Mouse (Mus musculus): ENCODE data around the gene Zfp207. TPM values are rescaled to one million over a fixed set of nuclear protein-coding genes. Genes with fewer than 3 reads are reported as not detected.

Zfp207 gene
- total RNA-seq (2012; rRNA removed) (143 and 150 TPM in 2 replicates), polyA plus RNA-seq (2012; ENCODE audit: insufficient read depth in 1 of 2, insufficient read length in 2 of 2, low read depth in 1 of 2, low replicate concordance in 2 of 2, missing spikeins in 1 of 2) (100 to 1,000 TPM; 186 to 347 TPM)

DNA sequence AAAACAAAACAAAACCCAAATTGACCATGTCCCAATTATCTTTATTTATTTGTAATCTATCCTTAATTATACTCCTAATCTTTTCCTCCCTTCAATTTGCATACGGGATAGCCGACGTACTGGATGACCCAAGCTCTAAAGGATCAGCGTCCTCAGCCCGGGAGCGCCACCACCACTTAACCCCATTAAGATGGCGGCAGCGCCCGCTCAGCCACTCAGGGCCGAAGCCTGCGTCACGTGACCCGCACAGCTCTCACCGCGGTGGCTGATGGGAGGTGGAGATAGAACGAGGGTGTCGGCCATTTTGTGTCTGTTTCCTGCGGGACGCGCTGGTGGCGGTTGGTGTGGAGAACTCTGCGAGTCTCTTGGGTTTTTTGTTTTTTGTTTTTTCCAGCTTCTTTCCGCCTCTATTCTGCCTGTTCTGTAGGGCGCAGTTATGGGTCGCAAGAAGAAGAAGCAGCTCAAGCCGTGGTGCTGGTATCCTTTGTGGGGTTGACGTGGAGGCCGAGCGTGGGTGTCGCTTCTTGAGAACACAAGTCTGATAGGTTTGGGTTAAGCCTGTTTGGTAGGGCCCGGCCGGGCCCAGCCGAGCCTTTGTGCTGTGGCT is at the start of gene Zfp207:
Zfp207 (plus strand) TSS at position 261 of the 607 bp plus-strand sequence.
- peak; percentile 99 for DNase-seq (ENCODE audit: low read depth, low spot score)
- Histone ChIP-seq H3K36me3 (ENCODE audit: control insufficient read depth in 1 of 2, insufficient read depth in 2 of 2, low read length in 2 of 2) (peaks cover 32% of the 10 kb centered on the region in 2 experiments), H3K4me1 (ENCODE audit: control insufficient read depth in 1 of 2, insufficient read depth in 2 of 2, low read length in 2 of 2) (peaks cover 11 to 15% of the 10 kb centered on the region in 2 experiments), H3K79me2 (ENCODE audit: control insufficient read depth, insufficient read depth, low read length, poor library complexity) (peaks cover 49% of the 10 kb centered on the region), H3K9ac (ENCODE audit: control insufficient read depth, low read depth, low read length, poor library complexity, severe bottlenecking) (peak within 1 kb of the TSS; percentile 88), H3K9me3 (replicated peaks; ENCODE audit: insufficient read depth, low read length) (no peaks in the 10 kb centered on the region), H3K27ac (ENCODE audit: control insufficient read depth, low read depth, low read length) (peak within 1 kb of the TSS; percentile 98), H3K4me3 (ENCODE audit: control insufficient read depth in 1 of 2, insufficient read depth in 1 of 2, low read depth in 2 of 2, low read length in 2 of 2) (peak within 1 kb of the TSS; percentile 75 to 85), H3K27me3 (ENCODE audit: control insufficient read depth in 1 of 2, insufficient read depth in 2 of 2, low read length in 2 of 2) (no peaks in the 10 kb centered on the region)
- TF ChIP-seq TAL1 (IDR thresholded peaks at IDR 0.05; ENCODE audit: low read length) (no peak), MYC (IDR thresholded peaks at IDR 0.05; ENCODE audit: low read depth, low read length) (peak; percentile 78), ZMIZ1 (IDR thresholded peaks at IDR 0.05; ENCODE audit: low read depth, low read length) (peak; percentile 96), CHD2 (IDR thresholded peaks at IDR 0.05; ENCODE audit: low read length) (no peak), BHLHE40 (IDR thresholded peaks at IDR 0.05; ENCODE audit: borderline replicate concordance, low read depth, low read length) (peak; percentile 78), JUND (IDR thresholded peaks at IDR 0.05; ENCODE audit: low read depth, low read length) (no peak), TCF12 (IDR thresholded peaks at IDR 0.05; ENCODE audit: low read depth, low read length) (peak; percentile 82), UBTF (IDR thresholded peaks at IDR 0.05; ENCODE audit: borderline replicate concordance, insufficient read depth, low read depth, low read length) (no peak), HCFC1 (IDR thresholded peaks at IDR 0.05; ENCODE audit: low read depth, low read length) (peak; percentile 91), EP300 (IDR thresholded peaks at IDR 0.05; ENCODE audit: low read depth in 1 of 2, low read length in 2 of 2) (peak in 1 of 2 experiments; percentile 42; a peak in 1 of 4 replicates), MAX (IDR thresholded peaks at IDR 0.05; ENCODE audit: low read length) (peak; percentile 98), E2F4 (IDR thresholded peaks at IDR 0.05; ENCODE audit: borderline replicate concordance, low read depth, low read length) (peak; percentile 68; the same call in 1 of the 2 replicates), POLR2A (IDR thresholded peaks at IDR 0.05; ENCODE audit: control insufficient read depth in 1 of 2, insufficient read depth in 1 of 2, low read depth in 1 of 2, low read length in 2 of 2, poor library complexity in 1 of 2) (peak; percentile 89 to 97), MAFK (IDR thresholded peaks at IDR 0.05; ENCODE audit: borderline replicate concordance, low read depth, low read length) (no peak), RAD21 (IDR thresholded peaks at IDR 0.05; ENCODE audit: low read depth, low read length) (no peak), USF1 (IDR thresholded peaks at IDR 0.05; ENCODE audit: low read depth, low read length) (peak; percentile 100), ETS1 (IDR thresholded peaks at IDR 0.05; ENCODE audit: low read depth, low read length) (no peak), POLR2AphosphoS2 (IDR thresholded peaks at IDR 0.05; ENCODE audit: low read length) (peak; percentile 92; the same call in 1 of the 2 replicates), SIN3A (IDR thresholded peaks at IDR 0.05; ENCODE audit: low read length) (peak; percentile 89; the same call in 1 of the 2 replicates), GATA1 (IDR thresholded peaks at IDR 0.05; ENCODE audit: low read depth, low read length) (0 out of 2 replicates have a peak, but pooled peaks have one; percentile 5), CTCF (IDR thresholded peaks at IDR 0.05 in 2 of 3, conservative IDR thresholded peaks at IDR 0.05 in 1 of 3; ENCODE audit: control insufficient read depth in 1 of 3, insufficient read depth in 1 of 3, low read depth in 2 of 3, low read length in 3 of 3, poor library complexity in 1 of 3, severe bottlenecking in 1 of 3) (no peak), CHD1 (IDR thresholded peaks at IDR 0.05; ENCODE audit: low read depth, low read length) (peak; percentile 94), GABPA (IDR thresholded peaks at IDR 0.05; ENCODE audit: low read depth, low read length) (no peak), ELF1 (IDR thresholded peaks at IDR 0.05; ENCODE audit: low read depth, low read length) (0 out of 2 replicates have a peak, but pooled peaks have one; percentile 51), SMC3 (IDR thresholded peaks at IDR 0.05; ENCODE audit: low read depth, low read length) (no peak), NRF1 (IDR thresholded peaks at IDR 0.05; ENCODE audit: insufficient read depth, low read depth, low read length, poor library complexity, severe bottlenecking) (no peak), NELFE (IDR thresholded peaks at IDR 0.05; ENCODE audit: low read depth, low read length) (peak; percentile 97), USF2 (IDR thresholded peaks at IDR 0.05; ENCODE audit: borderline replicate concordance in 1 of 2, insufficient read depth in 1 of 2, low read depth in 1 of 2, low read length in 2 of 2) (peak; percentile 93 to 98), MAZ (IDR thresholded peaks at IDR 0.05; ENCODE audit: low read depth, low read length) (no peak), RCOR1 (IDR thresholded peaks at IDR 0.05; ENCODE audit: low read depth, low read length) (no peak), KAT2A (conservative IDR thresholded peaks at IDR 0.05; ENCODE audit: low read depth, low read length) (peak; percentile 62), MEF2A (IDR thresholded peaks at IDR 0.05; ENCODE audit: extremely low read depth, insufficient replicate concordance, low read depth, low read length, poor library complexity, severe bottlenecking) (no peak), MYB (IDR thresholded peaks at IDR 0.05; ENCODE audit: low read depth, low read length) (peak; percentile 50; the same call in 1 of the 2 replicates), ZC3H11A (IDR thresholded peaks at IDR 0.05; ENCODE audit: low read depth, low read length) (0 out of 2 replicates have a peak, but pooled peaks have one; percentile 32), ZNF384 (IDR thresholded peaks at IDR 0.05; ENCODE audit: low read depth, low read length) (no peak), TBP (IDR thresholded peaks at IDR 0.05; ENCODE audit: low read depth, low read length) (peak; percentile 95)

Measured in MEL (cell line).